ENCODE assay signal across 24 mouse cellular contexts in the genomic region with DNA sequence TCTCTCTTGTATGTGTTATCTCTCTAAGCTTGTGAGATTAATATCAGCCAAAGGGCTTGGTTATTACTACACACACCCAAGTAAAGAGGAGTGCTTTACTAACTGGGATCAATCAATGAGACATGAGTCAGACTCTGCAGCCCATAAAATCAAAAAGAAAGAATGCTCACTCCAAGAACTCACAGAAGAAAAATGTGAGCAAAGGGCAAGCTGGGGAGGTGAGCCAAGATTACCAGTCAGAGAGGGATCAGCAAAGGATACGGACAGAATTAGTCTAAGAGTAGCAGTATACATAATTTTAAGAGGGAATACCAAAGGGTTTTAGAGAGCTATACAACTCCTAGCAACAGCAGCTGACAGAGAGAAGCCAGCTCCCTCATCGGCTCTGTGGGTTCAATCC.
"Had no signal": no experiment of that assay in that cellular context is flagged by ENCODE, and none has a peak within 500 bp of the region (broad histone marks: within the 10 kb centered on the region; RNA-seq: fewer than 3 reads in every experiment).

No protein-coding gene starts in this region.

- H3K9me3 ChIP-seq: heart, embryonic 13.5 days; heart, embryonic 15.5 days; kidney, embryonic 15.5 days; limb, embryonic 13.5 days; limb, embryonic 15.5 days; liver, embryonic 13.5 days; liver, embryonic 15.5 days had no signal

- H3K4me3 ChIP-seq: heart, embryonic 13.5 days; heart, embryonic 15.5 days; kidney, embryonic 15.5 days; limb, embryonic 13.5 days; limb, embryonic 15.5 days; liver, embryonic 13.5 days; liver, embryonic 15.5 days had no signal

- H3K27me3 ChIP-seq: heart, embryonic 15.5 days; kidney, embryonic 15.5 days; limb, embryonic 13.5 days; limb, embryonic 15.5 days; liver, embryonic 13.5 days; liver, embryonic 15.5 days had no signal

- DNase-seq: gastrocnemius, postnatal 25 days; heart, adult 18-20 months; heart, postnatal 14 days; heart, postnatal 36 days; kidney, adult 11 months; kidney, adult 2 months; kidney, adult 9 months; kidney, postnatal 14 days; kidney, postnatal 36 days; layer of hippocampus, adult 9-11 months; layer of hippocampus, postnatal 36 days; left cerebral cortex, postnatal 4 days; liver, embryonic 13.5 days had no signal

- H3K4me2 ChIP-seq: heart, embryonic 11.5 days; heart, embryonic 13.5 days; heart, embryonic 15.5 days; hindbrain, embryonic 14.5 days; kidney, embryonic 15.5 days; limb, embryonic 13.5 days; limb, embryonic 15.5 days; liver, embryonic 13.5 days; liver, embryonic 15.5 days had no signal

- H3K4me1 ChIP-seq: heart, embryonic 13.5 days; heart, embryonic 15.5 days; kidney, embryonic 15.5 days; limb, embryonic 13.5 days; limb, embryonic 15.5 days; liver, embryonic 13.5 days; liver, embryonic 15.5 days had no signal

- H3K9ac ChIP-seq: heart, embryonic 13.5 days; heart, embryonic 15.5 days; hindbrain, embryonic 14.5 days; kidney, embryonic 15.5 days; limb, embryonic 13.5 days; limb, embryonic 15.5 days; liver, embryonic 13.5 days; liver, embryonic 15.5 days had no signal

- ATAC-seq: hindbrain, embryonic 16.5 days; inflammation-experienced regulatory T-cells, adult 6 months had no signal

- H3K36me3 ChIP-seq: heart, embryonic 13.5 days; heart, embryonic 15.5 days; kidney, embryonic 15.5 days; limb, embryonic 13.5 days; limb, embryonic 15.5 days; liver, embryonic 13.5 days; liver, embryonic 15.5 days had no signal

- H3K27ac ChIP-seq: heart, embryonic 13.5 days; heart, embryonic 15.5 days; hindbrain, embryonic 14.5 days; kidney, embryonic 15.5 days; kidney, postnatal 0 days; limb, embryonic 13.5 days; limb, embryonic 15.5 days; liver, embryonic 13.5 days; liver, embryonic 15.5 days had no signal
